Mouse (Mus musculus): Measurements from ENCODE around the gene Pigk. TPM values are rescaled to one million over a fixed set of nuclear protein-coding genes. Genes with fewer than 3 reads are reported as not detected.

Pigk gene
- polyA plus RNA-seq, 1 experiment from 2014 or later, result 24.2 TPM

- Histone ChIP-seq H3K9me3 (replicated peaks) (no peaks in the 10 kb centered on the region), H3K27ac (no peak overlapping the region), H3K4me2 (no peak overlapping the region), H3K36me3 (no peaks in the 10 kb centered on the region), H3K9ac (no peak overlapping the region), H3K27me3 (no peaks in the 10 kb centered on the region), H3K4me3 (replicated peaks) (no peak overlapping the region), H3K4me1 (replicated peaks) (peaks cover 47% of the 10 kb centered on the region)
- ATAC-seq (ENCODE audit: low read depth) (no peak), DNase-seq (no peak)
- WGBS (ENCODE audit: insufficient replicate concordance), result 79% methylated on average over 11 of the region's 11 CpGs
Measured at GRCm38 (mm10) chr3:152947031-152947640, 233.2 kb downstream of the Pigk start.

- H3K27ac ChIP-seq, result no peak overlapping the region
- ATAC-seq (ENCODE audit: low read depth) (peak; percentile 42; the same call in 1 of the 2 replicates), DNase-seq (no peak)
- no peak overlapping the region for H3K4me2 ChIP-seq
- no peaks in the 10 kb centered on the region for H3K36me3 ChIP-seq
- no peak overlapping the region for H3K9ac ChIP-seq
- 45% methylated on average over 7 of the region's 7 CpGs for WGBS (ENCODE audit: insufficient replicate concordance)
- peaks cover 41% of the 10 kb centered on the region for H3K4me1 ChIP-seq (replicated peaks)
- H3K27me3 ChIP-seq, result no peaks in the 10 kb centered on the region
- no peaks in the 10 kb centered on the region for H3K9me3 ChIP-seq (replicated peaks)
- no peak overlapping the region for H3K4me3 ChIP-seq (replicated peaks)
Measured at GRCm38 (mm10) chr3:152948556-152948955, 234.7 kb downstream of the Pigk start.

- peaks cover 41% of the 10 kb centered on the region for H3K4me1 ChIP-seq (replicated peaks)
- H3K27me3 ChIP-seq, result no peaks in the 10 kb centered on the region
- WGBS (ENCODE audit: insufficient replicate concordance), result 60% methylated on average over 15 of the region's 15 CpGs
- no peak for DNase-seq
- no peak overlapping the region for H3K27ac ChIP-seq
- no peak overlapping the region for H3K4me3 ChIP-seq (replicated peaks)
- ATAC-seq (ENCODE audit: low read depth), result no peak
- no peaks in the 10 kb centered on the region for H3K9me3 ChIP-seq (replicated peaks)
- H3K36me3 ChIP-seq, result no peaks in the 10 kb centered on the region
- H3K9ac ChIP-seq, result no peak overlapping the region
- H3K4me2 ChIP-seq, result no peak overlapping the region
Measured at GRCm38 (mm10) chr3:152949233-152949777, 235.4 kb downstream of the Pigk start.

- no peak overlapping the region for H3K9ac ChIP-seq
- H3K36me3 ChIP-seq, result no peaks in the 10 kb centered on the region
- peaks cover 41% of the 10 kb centered on the region for H3K4me1 ChIP-seq (replicated peaks)
- H3K4me2 ChIP-seq, result no peak overlapping the region
- H3K9me3 ChIP-seq (replicated peaks), result no peaks in the 10 kb centered on the region
- H3K27me3 ChIP-seq, result no peaks in the 10 kb centered on the region
- H3K27ac ChIP-seq, result no peak overlapping the region
- ATAC-seq (ENCODE audit: low read depth) (peak; percentile 72), DNase-seq (no peak)
- no peak overlapping the region for H3K4me3 ChIP-seq (replicated peaks)
- 23% methylated on average over 5 of the region's 5 CpGs for WGBS (ENCODE audit: insufficient replicate concordance)
Measured at GRCm38 (mm10) chr3:152950299-152950698, 236.4 kb downstream of the Pigk start.

GRCm38 (mm10) chr3:152950914-152951313 is 237.0 kb downstream of the Pigk start:
- Histone ChIP-seq H3K4me1 (replicated peaks) (peaks cover 44% of the 10 kb centered on the region), H3K27ac (no peak overlapping the region), H3K4me2 (no peak overlapping the region), H3K27me3 (no peaks in the 10 kb centered on the region), H3K9me3 (replicated peaks) (no peaks in the 10 kb centered on the region), H3K4me3 (replicated peaks) (no peak overlapping the region), H3K9ac (no peak overlapping the region), H3K36me3 (no peaks in the 10 kb centered on the region)
- WGBS (ENCODE audit: insufficient replicate concordance), result 78% methylated on average over 9 of the region's 9 CpGs
- ATAC-seq (ENCODE audit: low read depth) (no peak), DNase-seq (no peak)

GRCm38 (mm10) chr3:152951634-152952545 is 238.0 kb downstream of the Pigk start:
- Histone ChIP-seq H3K27me3 (no peaks in the 10 kb centered on the region), H3K36me3 (no peaks in the 10 kb centered on the region), H3K4me1 (replicated peaks) (peaks cover 53% of the 10 kb centered on the region), H3K9ac (no peak overlapping the region), H3K4me3 (replicated peaks) (no peak overlapping the region), H3K27ac (no peak overlapping the region), H3K4me2 (no peak overlapping the region), H3K9me3 (replicated peaks) (no peaks in the 10 kb centered on the region)
- DNase-seq (no peak), ATAC-seq (ENCODE audit: low read depth) (no peak)
- WGBS (ENCODE audit: insufficient replicate concordance), result 33% methylated on average over 11 of the region's 11 CpGs

GRCm38 (mm10) chr3:152956038-152956437 is 242.1 kb downstream of the Pigk start:
- Histone ChIP-seq H3K4me1 (replicated peaks) (peaks cover 26% of the 10 kb centered on the region), H3K27me3 (no peaks in the 10 kb centered on the region), H3K9me3 (replicated peaks) (no peaks in the 10 kb centered on the region), H3K4me3 (replicated peaks) (no peak overlapping the region), H3K9ac (no peak overlapping the region), H3K36me3 (no peaks in the 10 kb centered on the region), H3K27ac (no peak overlapping the region), H3K4me2 (no peak overlapping the region)
- 42% methylated on average over 5 of the region's 5 CpGs for WGBS (ENCODE audit: insufficient replicate concordance)
- ATAC-seq (ENCODE audit: low read depth) (peak; percentile 32; the same call in 1 of the 2 replicates), DNase-seq (no peak)

GRCm38 (mm10) chr3:152956771-152957170 is 242.9 kb downstream of the Pigk start:
- H3K27ac ChIP-seq, result no peak overlapping the region
- no peak overlapping the region for H3K4me3 ChIP-seq (replicated peaks)
- no peaks in the 10 kb centered on the region for H3K27me3 ChIP-seq
- peaks cover 19% of the 10 kb centered on the region for H3K4me1 ChIP-seq (replicated peaks)
- no peak overlapping the region for H3K4me2 ChIP-seq
- no peaks in the 10 kb centered on the region for H3K9me3 ChIP-seq (replicated peaks)
- peak; percentile 57 for ATAC-seq (ENCODE audit: low read depth)
- DNase-seq, result no peak
- no peak overlapping the region for H3K9ac ChIP-seq
- 32% methylated on average over 4 of the region's 4 CpGs for WGBS (ENCODE audit: insufficient replicate concordance)
- no peaks in the 10 kb centered on the region for H3K36me3 ChIP-seq

GRCm38 (mm10) chr3:152958358-152959150 is 244.7 kb downstream of the Pigk start:
- H3K36me3 ChIP-seq, result no peaks in the 10 kb centered on the region
- H3K4me1 ChIP-seq (replicated peaks), result peaks cover 13% of the 10 kb centered on the region
- no peak overlapping the region for H3K4me2 ChIP-seq
- no peak overlapping the region for H3K9ac ChIP-seq
- DNase-seq, result no peak
- H3K9me3 ChIP-seq (replicated peaks), result no peaks in the 10 kb centered on the region
- H3K4me3 ChIP-seq (replicated peaks), result no peak overlapping the region
- H3K27me3 ChIP-seq, result no peaks in the 10 kb centered on the region
- ATAC-seq (ENCODE audit: low read depth), result no peak
- WGBS (ENCODE audit: insufficient replicate concordance), result 48% methylated on average over 11 of the region's 11 CpGs
- H3K27ac ChIP-seq, result no peak overlapping the region

GRCm38 (mm10) chr3:152961855-152962376 is 248.0 kb downstream of the Pigk start:
- no peak for DNase-seq
- Histone ChIP-seq H3K36me3 (no peaks in the 10 kb centered on the region), H3K4me1 (replicated peaks) (0 out of 2 replicates have a peak, but pooled peaks cover under 1% of the 10 kb centered on the region), H3K4me3 (replicated peaks) (no peak overlapping the region), H3K27ac (no peak overlapping the region), H3K9ac (no peak overlapping the region), H3K27me3 (no peaks in the 10 kb centered on the region), H3K9me3 (replicated peaks) (0 out of 2 replicates have a peak, but pooled peaks cover 3% of the 10 kb centered on the region), H3K4me2 (no peak overlapping the region)
- ATAC-seq (ENCODE audit: low read depth), result no peak
- 69% methylated on average over 10 of the region's 10 CpGs for WGBS (ENCODE audit: insufficient replicate concordance)
